Mouse (Mus musculus) ZHBTc4 (cell line): Measurements from ENCODE around the gene Ccdc151.

Source experiments
- DNase-seq: peaks from one replicate; pipeline ENCODE4 v3.0.0-alpha.2; 2011; ENCODE audit warnings: low read depth, low spot score

Gene Ccdc151

GRCm38 (mm10) chr9:21958372-21958771, 44.1 kb downstream of the Ccdc151 start:
- DNase-seq, result no peak

- DNase-seq, result peak; percentile 98
These were observed 46.7 kb downstream of the Ccdc151 start, which contains the start of gene Swsap1 for GRCm38 (mm10) chr9:21955570-21956281. Gene Swsap1, plus strand, starts transcription at chr9:21955755.

GRCm38 (mm10) chr9:21955225-21955569, 47.2 kb downstream of the Ccdc151 start:
- DNase-seq, result no peak

GRCm38 (mm10) chr9:21954635-21955034, 47.8 kb downstream of the Ccdc151 start:
- no peak for DNase-seq

GRCm38 (mm10) chr9:21953600-21953999, 48.8 kb downstream of the Ccdc151 start:
- no peak for DNase-seq

GRCm38 (mm10) chr9:21951977-21952376, 50.5 kb downstream of the Ccdc151 start:
- peak; percentile 63 for DNase-seq

GRCm38 (mm10) chr9:21950322-21950721, 52.1 kb downstream of the Ccdc151 start:
- peak; percentile 73 for DNase-seq

GRCm38 (mm10) chr9:21948790-21949189, 53.6 kb downstream of the Ccdc151 start:
- no peak for DNase-seq

- DNase-seq, result no peak
These were observed 54.3 kb downstream of the Ccdc151 start for GRCm38 (mm10) chr9:21948146-21948545.

GRCm38 (mm10) chr9:21947540-21948130, 54.8 kb downstream of the Ccdc151 start:
- DNase-seq, result no peak

- DNase-seq, result peak; percentile 85
These were observed 58.2 kb downstream of the Ccdc151 start for GRCm38 (mm10) chr9:21944267-21944666.

- DNase-seq, result peak; percentile 72
These were observed 58.8 kb downstream of the Ccdc151 start for GRCm38 (mm10) chr9:21943638-21944037.

- no peak for DNase-seq
These were observed 59.4 kb downstream of the Ccdc151 start for GRCm38 (mm10) chr9:21943046-21943445.
